In genomic region chr1:37222002-37222401, GRCm38 (mm10) we compare ENCODE assay signal across 31 mouse cellular contexts. TPM values are rescaled to one million over a fixed set of nuclear protein-coding genes. Genes with fewer than 3 reads are reported as not detected.
DNase-seq lines count a peak whose midpoint lies in the region; ATAC-seq lines count a peak whose summit lies in the region.
"Had no signal": no experiment of that assay in that cellular context is flagged by ENCODE, and none has a peak within 500 bp of the region (broad histone marks: within the 10 kb centered on the region; RNA-seq: fewer than 3 reads in every experiment).

No protein-coding gene starts in this region.

- H3K9ac ChIP-seq in forebrain, embryonic 11.5 days (ENCODE audit: low read length), result no peak overlapping the region
- H3K9ac ChIP-seq in forebrain, embryonic 13.5 days, result no peak overlapping the region
- no peak overlapping the region for H3K9ac ChIP-seq in intestine, embryonic 15.5 days
- no peak overlapping the region for H3K9ac ChIP-seq in stomach, embryonic 15.5 days
- H3K9ac ChIP-seq: embryonic facial prominence, embryonic 12.5 days; embryonic facial prominence, embryonic 15.5 days; forebrain, embryonic 12.5 days; heart, embryonic 15.5 days; hindbrain, embryonic 14.5 days had no signal

- H3K4me3 ChIP-seq in forebrain, embryonic 11.5 days (ENCODE audit: low read depth, low read length), result no peak overlapping the region
- no peak overlapping the region for H3K4me3 ChIP-seq in forebrain, embryonic 13.5 days
- no peak overlapping the region for H3K4me3 ChIP-seq in intestine, embryonic 15.5 days (replicated peaks)
- H3K4me3 ChIP-seq in stomach, embryonic 15.5 days (replicated peaks), result no peak overlapping the region
- H3K4me3 ChIP-seq: embryonic facial prominence, embryonic 12.5 days; embryonic facial prominence, embryonic 15.5 days; forebrain, embryonic 12.5 days; heart, embryonic 15.5 days had no signal

- no peak for ATAC-seq in forebrain, embryonic 11.5 days (replicated peaks; ENCODE audit: low FRiP score)
- ATAC-seq in forebrain, embryonic 13.5 days, result no peak
- ATAC-seq in intestine, embryonic 15.5 days, result peak; percentile 34; the same call in 1 of the 2 replicates
- ATAC-seq in stomach, embryonic 15.5 days (ENCODE audit: insufficient read depth, low FRiP score, low read depth), result peak; percentile 45; the same call in 1 of the 2 replicates
- ATAC-seq: forebrain, embryonic 16.5 days; hindbrain, postnatal 0 days; inflammation-experienced regulatory T-cells, adult 6 months; Patski had no signal

- no peaks in the 10 kb centered on the region for H3K36me3 ChIP-seq in forebrain, embryonic 11.5 days (ENCODE audit: control insufficient read depth, insufficient read depth, low read length)
- no peaks in the 10 kb centered on the region for H3K36me3 ChIP-seq in forebrain, embryonic 13.5 days (ENCODE audit: poor library complexity, severe bottlenecking)
- no peaks in the 10 kb centered on the region for H3K36me3 ChIP-seq in intestine, embryonic 15.5 days
- H3K36me3 ChIP-seq in stomach, embryonic 15.5 days, result no peaks in the 10 kb centered on the region
- H3K36me3 ChIP-seq: embryonic facial prominence, embryonic 12.5 days; embryonic facial prominence, embryonic 15.5 days; forebrain, embryonic 12.5 days; heart, embryonic 15.5 days had no signal

- peak; percentile 24 for DNase-seq in forebrain, embryonic 11.5 days (ENCODE audit: low spot score)
- DNase-seq in MN1 (ENCODE audit: low spot score), result peak; percentile 86
- DNase-seq in cerebellum, postnatal 10 days, result no peak
- DNase-seq in kidney, postnatal 4 days, result no peak
- DNase-seq in adrenal gland, adult (ENCODE audit: inconsistent age in 2 of 2, low spot score in 1 of 2), result no peak
- DNase-seq: adrenal gland, adult 2 months; adrenal gland, postnatal 14 days; cerebellum, adult 11 months; cerebellum, adult 2 months; cerebellum, adult 9-11 months; cerebellum, postnatal 36 days; embryo, embryonic 11 days; gastrocnemius, postnatal 10 days; gastrocnemius, postnatal 36 days; heart, postnatal 10 days; heart, postnatal 4 days had no signal

- no peaks in the 10 kb centered on the region for H3K27me3 ChIP-seq in forebrain, embryonic 11.5 days (ENCODE audit: control insufficient read depth, insufficient read depth, low read length)
- 0 out of 2 replicates have a peak, but pooled peaks cover 6% of the 10 kb centered on the region for H3K27me3 ChIP-seq in forebrain, embryonic 13.5 days
- no peaks in the 10 kb centered on the region for H3K27me3 ChIP-seq in intestine, embryonic 15.5 days (replicated peaks)
- no peaks in the 10 kb centered on the region for H3K27me3 ChIP-seq in stomach, embryonic 15.5 days (replicated peaks)
- H3K27me3 ChIP-seq: embryonic facial prominence, embryonic 12.5 days; embryonic facial prominence, embryonic 15.5 days had no signal

- H3K4me1 ChIP-seq in forebrain, embryonic 11.5 days (replicated peaks; ENCODE audit: control insufficient read depth, insufficient read depth, low read length), result peaks cover 6% of the 10 kb centered on the region; the same call in 1 of the 2 replicates
- peaks cover 20% of the 10 kb centered on the region for H3K4me1 ChIP-seq in forebrain, embryonic 13.5 days
- H3K4me1 ChIP-seq in intestine, embryonic 15.5 days (replicated peaks), result 0 out of 2 replicates have a peak, but pooled peaks cover 6% of the 10 kb centered on the region
- no peaks in the 10 kb centered on the region for H3K4me1 ChIP-seq in stomach, embryonic 15.5 days
- H3K4me1 ChIP-seq: embryonic facial prominence, embryonic 15.5 days; heart, embryonic 15.5 days had no signal

- no peaks in the 10 kb centered on the region for H3K9me3 ChIP-seq in forebrain, embryonic 11.5 days (ENCODE audit: control insufficient read depth, low read length)
- H3K9me3 ChIP-seq in forebrain, embryonic 13.5 days (replicated peaks), result no peaks in the 10 kb centered on the region
- H3K9me3 ChIP-seq in intestine, embryonic 15.5 days, result no peaks in the 10 kb centered on the region
- no peaks in the 10 kb centered on the region for H3K9me3 ChIP-seq in stomach, embryonic 15.5 days
- H3K9me3 ChIP-seq: embryonic facial prominence, embryonic 12.5 days; embryonic facial prominence, embryonic 15.5 days; forebrain, embryonic 12.5 days; heart, embryonic 15.5 days had no signal

- no peak overlapping the region for H3K27ac ChIP-seq in forebrain, embryonic 11.5 days (ENCODE audit: low read depth, low read length)
- no peak overlapping the region for H3K27ac ChIP-seq in forebrain, embryonic 13.5 days
- 0 out of 2 replicates have a peak overlapping the region, but pooled peaks have one; percentile 41 for H3K27ac ChIP-seq in intestine, embryonic 15.5 days
- peak overlapping the region; percentile 52; the same call in 1 of the 2 replicates for H3K27ac ChIP-seq in stomach, embryonic 15.5 days
- H3K27ac ChIP-seq: embryonic facial prominence, embryonic 12.5 days; embryonic facial prominence, embryonic 15.5 days; forebrain, embryonic 12.5 days; heart, embryonic 15.5 days; hindbrain, embryonic 14.5 days; hindbrain, postnatal 0 days had no signal

- H3K4me2 ChIP-seq in forebrain, embryonic 11.5 days (ENCODE audit: low read depth, low read length, severe bottlenecking), result no peak overlapping the region
- no peak overlapping the region for H3K4me2 ChIP-seq in forebrain, embryonic 13.5 days
- H3K4me2 ChIP-seq in intestine, embryonic 15.5 days (replicated peaks), result no peak overlapping the region
- 0 out of 2 replicates have a peak overlapping the region, but pooled peaks have one; percentile 3 for H3K4me2 ChIP-seq in stomach, embryonic 15.5 days
- H3K4me2 ChIP-seq: embryonic facial prominence, embryonic 12.5 days; embryonic facial prominence, embryonic 15.5 days; forebrain, embryonic 12.5 days; heart, embryonic 11.5 days; heart, embryonic 15.5 days; hindbrain, embryonic 14.5 days had no signal

- WGBS in forebrain, embryonic 11.5 days, result 81% methylated on average over 7 of the region's 7 CpGs
- 78% methylated on average over 7 of the region's 7 CpGs for WGBS in forebrain, embryonic 13.5 days
- WGBS in intestine, embryonic 15.5 days, result 28% methylated on average over 7 of the region's 7 CpGs
- WGBS in stomach, embryonic 15.5 days, result 27% methylated on average over 7 of the region's 7 CpGs

RNA-seq across cellular contexts. Expression of gene Cnga3, which starts 7.8 kb away (rescaled TPM):
- polyA plus RNA-seq in forebrain, embryonic 11.5 days (2014; fragmentation: Nextera tagmentation; extraction: Ambion mirVana), result 0.36 TPM in 1 of 2 replicates, not detected in the other
- 0.06 and 0.09 TPM in 2 replicates for polyA plus RNA-seq in forebrain, embryonic 13.5 days (2015; fragmentation: Nextera tagmentation; extraction: Ambion mirVana)
- 0.08 TPM in 2 replicates for polyA plus RNA-seq in intestine, embryonic 15.5 days (2015; fragmentation: Nextera tagmentation; extraction: Ambion mirVana)
- polyA plus RNA-seq in stomach, embryonic 15.5 days (2015; fragmentation: Nextera tagmentation; extraction: Ambion mirVana), result 0.74 and 0.75 TPM in 2 replicates
- polyA plus RNA-seq: cortical plate, adult 2 months; embryonic facial prominence, embryonic 12.5 days; forebrain, embryonic 12.5 days; heart, embryonic 11.5 days; hindbrain, embryonic 11.5 days; inflammation-experienced regulatory T-cells, adult 6 months; Patski had no signal

Comparison
In these comparisons a context has a peak if more than half of its experiments do, and no peak if none do; other contexts are left out.
1. ATAC-seq: peak in intestine, embryonic 15.5 days (single experiment) and stomach, embryonic 15.5 days (single experiment); none in forebrain, embryonic 11.5 days (single experiment) and forebrain, embryonic 13.5 days (single experiment).
2. DNase-seq: peak in forebrain, embryonic 11.5 days (single experiment) and MN1 (single experiment); none in cerebellum, postnatal 10 days (0 of 2), kidney, postnatal 4 days (0 of 2) and adrenal gland, adult (0 of 2).
3. H3K27ac ChIP-seq: peak in intestine, embryonic 15.5 days (single experiment) and stomach, embryonic 15.5 days (single experiment); none in forebrain, embryonic 11.5 days (single experiment) and forebrain, embryonic 13.5 days (single experiment).